Mouse (Mus musculus) stomach, embryonic 14.5 days (tissue): ENCODE measurements around the gene Rbbp6. TPM values are rescaled to one million over a fixed set of nuclear protein-coding genes. Genes with fewer than 3 reads are reported as not detected.
A peak's percentile ranks its signal among the peaks of the same experiment; 100 is the strongest.

Source experiments
- ATAC-seq: fragments of 200-750 bp; cut with Nextera tagmentation; 2 replicates; pipeline ENCODE4 v1.8.0; 2017; ENCODE audit warnings: low read depth, moderate TSS enrichment; ENCODE audit not compliant: insufficient number of reproducible peaks, insufficient read depth, low FRiP score
- H3K27ac ChIP-seq: fragments of 300-500 bp; sonication (generic); 2 replicates; pipeline ENCODE4 v1.5.1; 2014; ENCODE audit warnings: mild to moderate bottlenecking, low read length, moderate library complexity, mixed read lengths
- H3K27me3 ChIP-seq: fragments of 300-500 bp; sonication (generic); 2 replicates; pipeline ENCODE4 v1.6.1; 2014; ENCODE audit warnings: low read length, control low read depth, mixed read lengths; ENCODE audit not compliant: control insufficient read depth, insufficient read depth
- H3K36me3 ChIP-seq: fragments of 300-500 bp; sonication (generic); 2 replicates; pipeline ENCODE4 v1.6.1; 2014; ENCODE audit warnings: mild to moderate bottlenecking, control low read depth, low read length, moderate library complexity, mixed read lengths; ENCODE audit not compliant: control insufficient read depth, insufficient read depth
- H3K4me1 ChIP-seq: fragments of 300-500 bp; sonication (generic); 2 replicates; pipeline ENCODE4 v1.6.1; 2014; ENCODE audit warnings: low read length, control low read depth, mixed read lengths; ENCODE audit not compliant: control insufficient read depth, insufficient read depth
- H3K4me2 ChIP-seq: fragments of 300-500 bp; sonication (generic); replicated peaks from 2 replicates; pipeline ENCODE4 v1.6.1; 2014; ENCODE audit warnings: low read depth, low read length, control low read depth
- H3K4me3 ChIP-seq: fragments of 300-500 bp; sonication (generic); 2 replicates; pipeline ENCODE4 v1.5.1; 2014; ENCODE audit warnings: low read depth, low read length, control low read depth
- H3K9ac ChIP-seq: fragments of 300-500 bp; sonication (generic); replicated peaks from 2 replicates; pipeline ENCODE4 v1.6.1; 2014; ENCODE audit warnings: low read depth, mild to moderate bottlenecking, control low read depth, low read length, moderate library complexity, mixed read lengths
- H3K9me3 ChIP-seq: fragments of 300-500 bp; sonication (generic); 2 replicates; pipeline ENCODE4 v1.6.1; 2016; ENCODE audit warnings: low read depth, low read length, control low read depth; ENCODE audit not compliant: control insufficient read depth
- WGBS: fragments of 180-500 bp; shearing (Covaris S2); extraction: QIAGEN DNeasy Blood & Tissue Kit; methylation state at CpG from one replicate; pipeline ENCODE4 v1.1.7; 2014; 5-methylcytosine and 5-hydroxymethylcytosine counted together
- polyA plus RNA-seq: library from polyadenylated mRNA; unstranded; fragments of >200 nt; fragmentation: Nextera tagmentation; extraction: Ambion mirVana; gene quantifications from 2 replicates; pipeline ENCODE4 v1.2.1, GENCODE M21; 2014

Gene Rbbp6
- polyA plus RNA-seq, 1 experiment from 2014 or later = 44.7 TPM

GRCm38 (mm10) chr7:123046473-123047091, 81.1 kb downstream of the Rbbp6 start:
- WGBS = 61% methylated on average over 13 of the region's 13 CpGs
- Histone ChIP-seq H3K9ac (no peak overlapping the region), H3K9me3 (no peaks in the 10 kb centered on the region), H3K27ac (peak overlapping the region; percentile 7; the same call in 1 of the 2 replicates), H3K4me1 (no peaks in the 10 kb centered on the region), H3K36me3 (no peaks in the 10 kb centered on the region), H3K4me3 (no peak overlapping the region), H3K27me3 (no peaks in the 10 kb centered on the region), H3K4me2 (no peak overlapping the region)
- no peak for ATAC-seq

Other genes starting within 250 kb of the Rbbp6 start
- gene Tnrc6a, start 158.2 kb downstream of the Rbbp6 start, polyA plus RNA-seq = 59.8 and 59.9 TPM in 2 replicates
- gene Slc5a11, start 249.1 kb downstream of the Rbbp6 start, polyA plus RNA-seq = 0.15 and 0.20 TPM in 2 replicates